Mouse (Mus musculus) cerebellum, adult 2 months (tissue): ENCODE data around the gene Rasgrf2.

Experiments
- CTCF ChIP-seq: fragments of 200-500 bp; IDR thresholded peaks from 2 replicates; pipeline ENCODE4 v1.5.1; 2011; ENCODE audit warnings: low read depth, mild to moderate bottlenecking, control low read depth, low read length, moderate library complexity, borderline replicate concordance; ENCODE audit not compliant: insufficient read depth
- POLR2A ChIP-seq: fragments of 200-500 bp; IDR thresholded peaks from 2 replicates; pipeline ENCODE4 v1.6.1; 2011; ENCODE audit warnings: low read length, control low read depth, borderline replicate concordance; ENCODE audit not compliant: insufficient read depth

DNA sequence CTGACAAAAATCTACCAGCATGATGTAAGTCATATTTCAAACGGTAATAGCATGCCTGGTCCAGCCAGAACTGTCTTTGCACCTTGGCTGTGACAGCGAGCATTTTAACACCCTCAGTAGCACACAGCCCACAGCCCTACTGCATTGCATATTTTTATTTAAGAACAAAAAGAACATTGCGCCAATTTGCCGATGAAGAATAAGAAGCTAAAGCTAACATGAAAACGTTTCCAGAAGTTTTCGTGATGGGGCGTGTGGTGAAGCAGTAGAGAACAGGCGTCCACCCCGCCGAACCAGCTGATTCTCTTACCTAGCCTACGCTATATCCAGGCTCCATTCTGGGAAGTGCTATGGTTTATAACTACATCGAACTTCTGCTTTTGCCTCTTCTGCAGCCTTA lies 77.7 kb downstream of the Rasgrf2 start:
- no peak for TF ChIP-seq POLR2A
- TF ChIP-seq CTCF = no peak
